Mouse (Mus musculus) forebrain, embryonic 16.5 days (tissue): ENCODE measurements around the gene Ptbp1. TPM values are rescaled to one million over a fixed set of nuclear protein-coding genes. Genes with fewer than 3 reads are reported as not detected.

Source experiments
- ATAC-seq: fragments of 200-750 bp; cut with Nextera tagmentation; 2 replicates; pipeline ENCODE4 v1.8.0; 2017; ENCODE audit warnings: mild to moderate bottlenecking, moderate library complexity
- H3K27ac ChIP-seq: fragments of 300-500 bp; sonication (generic); 2 replicates; pipeline ENCODE4 v1.5.1; 2014; ENCODE audit warnings: low read length, control low read depth
- H3K27me3 ChIP-seq: fragments of 300-500 bp; sonication (generic); replicated peaks from 2 replicates; pipeline ENCODE4 v1.6.1; 2014; ENCODE audit warnings: low read length; ENCODE audit not compliant: control insufficient read depth, insufficient read depth
- H3K36me3 ChIP-seq: fragments of 300-500 bp; sonication (generic); 2 replicates; pipeline ENCODE4 v1.6.1; 2014; ENCODE audit not compliant: control insufficient read depth, insufficient read depth
- H3K4me1 ChIP-seq: fragments of 300-500 bp; sonication (generic); replicated peaks from 2 replicates; pipeline ENCODE4 v1.6.1; 2014; ENCODE audit warnings: low read length; ENCODE audit not compliant: control insufficient read depth, insufficient read depth
- H3K4me2 ChIP-seq: fragments of 300-500 bp; sonication (generic); 2 replicates; pipeline ENCODE4 v1.6.1; 2014; ENCODE audit warnings: mild to moderate bottlenecking, low read length, control low read depth
- H3K4me3 ChIP-seq: fragments of 300-500 bp; sonication (generic); replicated peaks from 2 replicates; pipeline ENCODE4 v1.5.1; 2014; ENCODE audit warnings: mild to moderate bottlenecking, low read length, control low read depth
- H3K9ac ChIP-seq: fragments of 300-500 bp; sonication (generic); replicated peaks from 2 replicates; pipeline ENCODE4 v1.6.1; 2014; ENCODE audit warnings: low read depth, low read length, control low read depth
- H3K9me3 ChIP-seq: fragments of 300-500 bp; sonication (generic); 2 replicates; pipeline ENCODE4 v1.6.1; 2016; ENCODE audit warnings: low read length; ENCODE audit not compliant: control insufficient read depth
- WGBS: fragments of 180-500 bp; shearing (Covaris S2); extraction: QIAGEN DNeasy Blood & Tissue Kit; methylation state at CpG from one replicate; pipeline ENCODE4 v1.1.7; 2014; 5-methylcytosine and 5-hydroxymethylcytosine counted together
- polyA plus RNA-seq: library from polyadenylated mRNA; unstranded; fragments of >200 nt; fragmentation: Nextera tagmentation; extraction: Ambion mirVana; gene quantifications from 2 replicates; pipeline ENCODE4 v1.2.1, GENCODE M21; 2015

Gene Ptbp1
- polyA plus RNA-seq, 1 experiment from 2014 or later: 98.3 TPM

DNA sequence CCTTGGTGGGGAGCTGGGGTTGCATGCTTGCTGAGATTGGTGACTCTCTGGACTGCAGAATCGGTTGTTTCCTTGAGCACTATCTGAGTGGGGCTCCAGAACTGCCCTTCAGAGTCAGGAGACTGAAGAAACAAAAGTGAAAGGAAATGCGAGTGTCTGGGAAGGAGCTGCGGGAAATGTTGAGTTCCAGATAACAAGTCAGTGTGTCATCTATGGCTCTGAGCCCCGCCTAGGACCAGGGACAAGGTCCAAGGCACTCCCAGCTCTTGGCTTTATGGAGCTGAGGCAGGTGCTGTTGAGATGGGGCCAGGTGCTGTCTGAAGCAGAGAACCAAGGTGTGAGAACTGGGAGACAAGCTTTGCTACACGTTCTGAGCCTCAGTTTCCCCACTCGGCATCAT is 29.8 kb upstream of the Ptbp1 start:
- no peaks in the 10 kb centered on the region for H3K9me3 ChIP-seq
- H3K4me3 ChIP-seq: no peak overlapping the region
- no peak overlapping the region for H3K9ac ChIP-seq

DNA sequence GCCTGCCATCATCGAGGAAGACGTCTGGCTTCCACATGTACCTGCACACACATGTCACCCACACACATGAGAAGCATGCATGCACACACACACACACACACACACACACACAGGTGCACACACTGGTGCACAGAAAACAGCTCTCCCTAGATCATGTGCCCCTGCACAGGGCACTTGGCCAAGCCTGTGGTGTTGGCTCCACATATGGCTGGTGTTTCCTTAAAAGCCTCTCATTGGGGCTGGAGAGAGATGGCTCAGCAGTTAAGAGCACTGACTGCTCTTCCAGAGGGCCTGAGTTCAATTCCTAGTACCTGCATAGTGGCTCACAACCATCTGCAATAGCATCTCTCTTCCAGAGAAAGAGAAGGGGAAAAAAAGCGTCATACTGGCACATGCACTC is 22.6 kb upstream of the Ptbp1 start:
- H3K4me1 ChIP-seq: no peaks in the 10 kb centered on the region
- 85% methylated on average over 3 of the region's 3 CpGs for WGBS
- H3K27ac ChIP-seq: no peak overlapping the region
- H3K9ac ChIP-seq: no peak overlapping the region
- H3K4me2 ChIP-seq: no peak overlapping the region
- H3K27me3 ChIP-seq: no peaks in the 10 kb centered on the region
- H3K4me3 ChIP-seq: no peak overlapping the region
- H3K9me3 ChIP-seq: no peaks in the 10 kb centered on the region
- H3K36me3 ChIP-seq: no peaks in the 10 kb centered on the region
- ATAC-seq: no peak

More for the DNA sequence above, 29.8 kb upstream of the Ptbp1 start:
- 80% methylated on average over 6 of the region's 6 CpGs for WGBS
- H3K36me3 ChIP-seq: peaks cover 9% of the 10 kb centered on the region
- H3K4me1 ChIP-seq: 0 out of 2 replicates have a peak, but pooled peaks cover 3% of the 10 kb centered on the region
- no peak overlapping the region for H3K27ac ChIP-seq
- no peak for ATAC-seq
- H3K4me2 ChIP-seq: no peak overlapping the region
- H3K27me3 ChIP-seq: no peaks in the 10 kb centered on the region

DNA sequence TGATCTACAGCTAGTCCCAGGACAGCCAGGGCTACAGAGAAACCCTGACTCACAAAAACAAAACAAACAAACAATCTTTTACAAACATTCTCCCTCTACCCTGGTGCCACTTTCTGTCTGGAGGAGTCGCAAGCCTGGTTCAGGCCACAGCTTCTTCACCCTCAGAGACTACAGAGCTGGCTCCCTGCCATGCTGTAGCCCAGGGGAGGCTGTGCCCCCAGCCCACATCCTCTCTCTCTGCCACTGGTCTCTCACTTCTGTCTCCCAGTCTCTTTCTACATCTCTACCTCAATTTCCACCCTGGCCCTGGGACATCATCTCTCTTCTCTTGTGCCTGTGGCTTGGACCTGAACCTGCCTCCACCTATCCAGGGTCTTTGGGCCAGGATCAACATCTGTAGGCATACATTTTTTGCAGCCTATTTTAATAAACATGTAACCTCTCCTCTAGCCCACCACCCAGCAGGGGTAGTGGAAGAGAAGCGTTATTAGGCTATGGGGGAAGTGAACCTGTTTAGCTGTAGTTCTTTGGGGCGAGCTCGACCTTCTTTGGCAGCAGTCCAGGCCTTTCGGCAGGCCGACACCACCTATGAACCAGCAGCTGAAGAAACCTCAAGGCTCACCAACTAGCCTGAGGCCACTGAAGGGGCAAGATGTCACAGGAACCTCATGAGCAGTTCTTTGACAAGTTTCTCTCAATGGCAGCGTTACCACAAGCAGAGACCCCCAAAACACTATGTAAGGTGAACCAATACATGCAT is 22.0 kb upstream of the Ptbp1 start:
- Histone ChIP-seq H3K4me3 (no peak overlapping the region), H3K4me2 (no peak overlapping the region), H3K27me3 (no peaks in the 10 kb centered on the region), H3K27ac (no peak overlapping the region), H3K36me3 (no peaks in the 10 kb centered on the region), H3K9me3 (no peaks in the 10 kb centered on the region), H3K9ac (no peak overlapping the region), H3K4me1 (no peaks in the 10 kb centered on the region)
- no peak for ATAC-seq
- 57% methylated on average over 7 of the region's 7 CpGs for WGBS

DNA sequence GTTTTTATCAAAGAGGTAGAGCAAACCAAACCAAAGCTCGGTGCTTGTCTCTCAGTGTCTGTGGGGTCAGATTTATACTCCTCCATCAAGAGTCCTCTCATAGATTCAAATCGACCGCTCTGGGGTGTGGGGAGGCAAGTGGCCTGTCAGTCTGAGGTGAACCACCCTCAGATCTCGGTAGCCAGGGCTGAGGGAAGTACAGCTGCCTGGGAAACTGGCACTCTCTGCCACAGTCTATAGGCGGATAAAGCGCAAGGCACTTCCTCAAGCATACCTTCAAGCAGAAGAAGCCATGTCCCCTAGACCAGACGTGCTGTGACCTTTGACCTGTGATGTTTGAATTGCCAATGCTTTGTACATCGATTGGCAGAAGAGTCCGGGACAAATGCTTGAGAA is 21.4 kb upstream of the Ptbp1 start:
- Histone ChIP-seq H3K4me2 (no peak overlapping the region), H3K27me3 (no peaks in the 10 kb centered on the region), H3K9me3 (no peaks in the 10 kb centered on the region), H3K4me3 (no peak overlapping the region), H3K27ac (no peak overlapping the region), H3K9ac (no peak overlapping the region), H3K36me3 (no peaks in the 10 kb centered on the region), H3K4me1 (no peaks in the 10 kb centered on the region)
- no peak for ATAC-seq
- WGBS: 78% methylated on average over 9 of the region's 9 CpGs

DNA sequence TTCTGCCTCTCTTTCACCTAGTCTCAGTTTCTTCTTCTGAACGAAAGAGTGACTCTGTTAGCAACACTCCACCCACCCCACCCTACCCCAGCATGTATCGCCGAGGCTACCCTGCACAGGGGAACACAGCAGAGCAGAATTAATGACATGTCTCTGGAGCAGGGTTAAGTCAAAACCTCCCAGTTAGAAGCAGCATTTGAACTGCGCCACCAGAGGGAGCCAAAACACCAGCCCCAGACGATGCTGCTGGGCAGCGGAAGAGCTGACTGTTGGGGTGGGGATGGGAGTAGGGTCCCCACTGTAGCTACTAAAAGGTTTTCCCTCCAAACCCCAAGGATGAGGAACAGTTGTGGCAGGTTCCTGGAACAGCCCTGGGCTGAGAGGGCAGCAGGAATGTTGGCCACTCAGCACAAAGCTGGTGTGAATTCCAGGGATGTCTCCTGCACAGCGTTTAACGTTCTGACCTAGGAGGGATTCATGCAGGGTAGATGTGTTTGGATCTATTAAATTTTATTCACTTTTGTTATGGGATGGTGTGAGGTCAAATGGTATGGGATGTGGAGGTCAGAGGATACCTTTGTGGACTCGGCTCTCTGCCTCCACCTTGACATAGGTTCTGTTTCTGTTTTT is 19.3 kb upstream of the Ptbp1 start:
- no peaks in the 10 kb centered on the region for H3K9me3 ChIP-seq
- H3K36me3 ChIP-seq: no peaks in the 10 kb centered on the region
- no peak overlapping the region for H3K4me3 ChIP-seq
- ATAC-seq: peak; percentile 76
- H3K27ac ChIP-seq: no peak overlapping the region
- 21% methylated on average over 9 of the region's 9 CpGs for WGBS
- H3K27me3 ChIP-seq: no peaks in the 10 kb centered on the region
- H3K4me2 ChIP-seq: no peak overlapping the region
- no peak overlapping the region; the same call in 1 of the 2 replicates for H3K9ac ChIP-seq
- H3K4me1 ChIP-seq: no peaks in the 10 kb centered on the region

DNA sequence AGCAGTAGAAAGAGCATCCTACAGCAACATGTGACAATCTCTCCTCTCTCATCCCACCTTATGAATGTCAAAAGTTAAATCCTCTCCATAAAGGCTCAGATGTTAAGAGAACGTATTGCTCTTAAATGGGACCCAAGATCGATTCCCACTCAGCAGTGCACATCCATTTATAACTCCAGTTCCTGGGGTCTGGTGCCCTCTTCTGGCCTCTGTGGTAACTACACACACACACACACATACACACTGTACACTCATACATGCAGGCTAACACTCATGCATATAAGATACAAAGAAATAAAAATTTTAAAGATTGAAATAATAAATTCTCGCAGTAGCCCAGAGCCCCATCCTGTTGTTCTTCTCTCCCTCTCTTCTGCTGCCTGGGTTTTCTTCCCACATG is 17.3 kb upstream of the Ptbp1 start:
- H3K27me3 ChIP-seq: no peaks in the 10 kb centered on the region
- 97% methylated on average over 3 of the region's 3 CpGs for WGBS
- H3K4me1 ChIP-seq: peaks cover 7% of the 10 kb centered on the region; the same call in 1 of the 2 replicates
- H3K9ac ChIP-seq: no peak overlapping the region
- no peak overlapping the region for H3K4me3 ChIP-seq
- no peaks in the 10 kb centered on the region for H3K9me3 ChIP-seq
- no peaks in the 10 kb centered on the region for H3K36me3 ChIP-seq
- H3K4me2 ChIP-seq: no peak overlapping the region
- ATAC-seq: no peak
- H3K27ac ChIP-seq: no peak overlapping the region

DNA sequence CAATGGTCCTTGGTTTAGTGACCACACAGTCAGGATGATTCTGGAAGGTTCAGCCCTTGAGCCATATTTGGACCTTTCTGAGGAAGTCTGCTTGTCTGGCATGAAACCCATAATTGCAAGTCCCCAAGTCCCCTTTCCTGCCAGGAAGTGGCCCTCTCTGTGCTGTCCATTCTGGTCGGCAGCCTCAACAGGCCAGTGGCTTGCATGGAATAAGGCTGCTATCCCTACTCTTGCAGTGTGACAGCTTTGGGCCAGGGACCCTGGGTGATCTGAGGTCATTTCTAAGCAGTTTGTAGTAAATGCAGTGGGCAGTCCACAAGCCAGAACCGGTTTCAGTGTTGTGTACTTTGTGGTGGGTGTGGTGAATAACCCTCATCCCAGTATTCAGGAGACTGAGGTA is 16.1 kb upstream of the Ptbp1 start:
- H3K4me3 ChIP-seq: no peak overlapping the region

DNA sequence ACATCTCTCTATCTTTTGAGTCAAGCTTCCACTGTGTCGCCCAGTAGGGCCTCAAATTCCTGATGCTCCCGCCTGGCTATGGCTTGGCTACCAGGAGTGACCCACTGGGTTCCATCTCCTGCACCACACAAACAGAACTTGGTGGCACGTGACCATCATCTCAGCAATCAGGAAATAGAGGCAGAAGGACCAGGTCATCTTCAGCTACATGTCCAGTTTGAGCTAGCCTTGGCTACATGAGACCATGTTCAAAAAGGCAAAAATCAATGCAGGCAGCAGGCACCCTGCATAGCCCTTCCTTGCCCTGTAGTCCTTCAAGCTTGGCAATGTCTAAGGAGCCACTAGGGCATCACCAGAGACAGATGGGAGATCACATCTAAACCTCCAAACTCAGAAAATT is 14.1 kb upstream of the Ptbp1 start:
- Histone ChIP-seq H3K4me2 (no peak overlapping the region), H3K9me3 (no peaks in the 10 kb centered on the region), H3K36me3 (no peaks in the 10 kb centered on the region), H3K9ac (no peak overlapping the region), H3K4me3 (no peak overlapping the region), H3K4me1 (peaks cover 11% of the 10 kb centered on the region; the same call in 1 of the 2 replicates), H3K27ac (0 out of 2 replicates have a peak overlapping the region, but pooled peaks have one; percentile 4), H3K27me3 (no peaks in the 10 kb centered on the region)
- ATAC-seq: no peak
- WGBS: 84% methylated on average over 3 of the region's 3 CpGs

More for the DNA sequence above, 16.1 kb upstream of the Ptbp1 start:
- Histone ChIP-seq H3K27me3 (no peaks in the 10 kb centered on the region), H3K4me2 (no peak overlapping the region), H3K4me1 (peaks cover 8% of the 10 kb centered on the region; the same call in 1 of the 2 replicates), H3K9ac (no peak overlapping the region), H3K36me3 (no peaks in the 10 kb centered on the region), H3K27ac (no peak overlapping the region), H3K9me3 (no peaks in the 10 kb centered on the region)
- 77% methylated on average over 2 of the region's 2 CpGs for WGBS
- ATAC-seq: no peak

DNA sequence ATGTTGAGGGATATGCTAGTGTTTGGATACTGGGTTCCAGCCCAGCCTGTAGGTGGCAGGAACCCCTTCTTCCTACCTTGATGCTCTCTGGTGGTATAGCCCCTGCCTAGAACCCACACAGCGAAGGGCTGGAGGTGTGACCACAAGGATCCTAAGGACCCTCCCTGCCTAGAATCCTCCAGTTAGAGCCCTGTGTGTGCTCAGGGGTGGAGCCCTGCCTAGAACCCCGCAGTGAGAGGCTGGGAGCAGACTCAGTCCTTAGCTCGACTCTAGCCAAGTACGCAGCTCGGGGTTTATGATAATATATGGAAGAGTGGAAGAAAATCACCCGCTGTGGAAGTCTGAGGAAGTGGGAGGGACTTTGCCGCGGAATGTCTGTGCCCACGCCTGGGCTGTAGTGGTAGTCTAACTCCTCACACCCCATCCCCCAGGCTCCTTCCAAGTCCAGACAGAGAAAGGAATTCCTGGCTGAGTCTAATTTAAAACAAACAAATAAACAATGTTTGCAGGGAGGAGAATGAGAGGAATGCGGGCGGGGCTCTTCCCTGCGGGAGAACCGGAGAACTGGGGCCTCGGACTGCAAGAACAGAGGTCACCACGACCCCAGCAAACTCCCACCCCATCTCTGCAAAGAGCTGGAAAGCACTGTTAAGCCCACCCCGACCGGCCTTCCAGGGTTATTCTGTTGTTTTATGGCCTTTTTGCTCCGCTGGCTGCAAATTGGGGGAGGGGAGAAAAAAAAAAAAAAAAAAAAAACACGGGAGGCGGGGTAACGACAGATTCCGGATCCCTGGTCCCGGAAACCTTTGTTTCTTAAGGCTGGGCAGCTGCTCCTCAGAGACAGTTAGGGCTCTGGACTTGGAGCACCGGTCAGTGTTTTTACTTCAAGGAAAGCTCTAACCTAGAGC is 13.3 kb upstream of the Ptbp1 start:
- Histone ChIP-seq H3K9me3 (no peaks in the 10 kb centered on the region), H3K27ac (peak overlapping the region; percentile 43), H3K36me3 (no peaks in the 10 kb centered on the region), H3K9ac (peak overlapping the region; percentile 43), H3K27me3 (no peaks in the 10 kb centered on the region), H3K4me2 (peak overlapping the region; percentile 62), H3K4me3 (peak overlapping the region; percentile 43), H3K4me1 (peaks cover 11% of the 10 kb centered on the region; the same call in 1 of the 2 replicates)
- 1% methylated on average over 23 of the region's 24 CpGs for WGBS
- peak; percentile 88 for ATAC-seq
